Mouse (Mus musculus) forebrain, embryonic 12.5 days (tissue): Measurements from ENCODE around the gene Hes2. TPM values are rescaled to one million over a fixed set of nuclear protein-coding genes. Genes with fewer than 3 reads are reported as not detected.

ENCODE experiments used
- ATAC-seq: fragments of 200-750 bp; cut with Nextera tagmentation; 2 replicates; pipeline ENCODE4 v1.8.0; 2017; ENCODE audit warnings: moderate TSS enrichment; ENCODE audit not compliant: low FRiP score
- H3K27ac ChIP-seq: fragments of 300-500 bp; sonication (generic); 2 replicates; pipeline ENCODE4 v1.5.1; 2016; ENCODE audit warnings: mild to moderate bottlenecking
- H3K27me3 ChIP-seq: fragments of 300-500 bp; sonication (generic); 2 replicates; pipeline ENCODE4 v1.6.1; 2016; ENCODE audit warnings: mild to moderate bottlenecking
- H3K36me3 ChIP-seq: fragments of 300-500 bp; sonication (generic); replicated peaks from 2 replicates; pipeline ENCODE4 v1.6.1; 2016; ENCODE audit warnings: mild to moderate bottlenecking
- H3K4me1 ChIP-seq: fragments of 300-500 bp; sonication (generic); 2 replicates; pipeline ENCODE4 v1.6.1; 2016
- H3K4me2 ChIP-seq: fragments of 300-500 bp; sonication (generic); 2 replicates; pipeline ENCODE4 v1.6.1; 2016; ENCODE audit warnings: mild to moderate bottlenecking, moderate library complexity
- H3K4me3 ChIP-seq: fragments of 300-500 bp; sonication (generic); replicated peaks from 2 replicates; pipeline ENCODE4 v1.5.1; 2016; ENCODE audit warnings: mild to moderate bottlenecking
- H3K9ac ChIP-seq: fragments of 300-500 bp; sonication (generic); 2 replicates; pipeline ENCODE4 v1.6.1; 2016; ENCODE audit warnings: mild to moderate bottlenecking
- H3K9me3 ChIP-seq: fragments of 300-500 bp; sonication (generic); 2 replicates; pipeline ENCODE4 v1.6.1; 2016
- WGBS: fragments of 180-500 bp; shearing (Covaris S2); methylation state at CpG from one replicate; pipeline ENCODE4 v1.1.7; 2016; 5-methylcytosine and 5-hydroxymethylcytosine counted together
- polyA plus RNA-seq: library from polyadenylated mRNA; unstranded; fragments of >200 nt; fragmentation: Nextera tagmentation; extraction: Ambion mirVana; gene quantifications from 2 replicates; pipeline ENCODE4 v1.2.1, GENCODE M21; 2016

Gene Hes2
- polyA plus RNA-seq, 1 experiment from 2014 or later, result not detected

- H3K36me3 ChIP-seq, result no peaks in the 10 kb centered on the region
- peaks cover 67% of the 10 kb centered on the region for H3K27me3 ChIP-seq
- no peak overlapping the region for H3K27ac ChIP-seq
- WGBS, result 2% methylated on average over 5 of the region's 5 CpGs
- H3K4me2 ChIP-seq, result no peak overlapping the region
- H3K9ac ChIP-seq, result no peak overlapping the region
- peaks cover 3% of the 10 kb centered on the region; the same call in 1 of the 2 replicates for H3K9me3 ChIP-seq
- H3K4me3 ChIP-seq, result no peak overlapping the region
- peaks cover 8% of the 10 kb centered on the region for H3K4me1 ChIP-seq
- no peak for ATAC-seq
Measured at GRCm38 (mm10) chr4:152173041-152173440, 14.4 kb downstream of the Hes2 start.

GRCm38 (mm10) chr4:152173956-152174355, 15.3 kb downstream of the Hes2 start:
- 87% methylated on average over 9 of the region's 9 CpGs for WGBS
- Histone ChIP-seq H3K27ac (no peak overlapping the region), H3K9me3 (peaks cover 3% of the 10 kb centered on the region; the same call in 1 of the 2 replicates), H3K9ac (no peak overlapping the region), H3K27me3 (peaks cover 68% of the 10 kb centered on the region), H3K4me2 (no peak overlapping the region), H3K4me1 (peaks cover 14% of the 10 kb centered on the region), H3K36me3 (no peaks in the 10 kb centered on the region), H3K4me3 (no peak overlapping the region)
- no peak for ATAC-seq

GRCm38 (mm10) chr4:152176638-152177037, 18.0 kb downstream of the Hes2 start:
- H3K4me2 ChIP-seq, result no peak overlapping the region
- H3K36me3 ChIP-seq, result no peaks in the 10 kb centered on the region
- peaks cover 25% of the 10 kb centered on the region for H3K4me1 ChIP-seq
- 82% methylated on average over 3 of the region's 3 CpGs for WGBS
- H3K27me3 ChIP-seq, result peaks cover 64% of the 10 kb centered on the region
- H3K4me3 ChIP-seq, result no peak overlapping the region
- no peak overlapping the region for H3K9ac ChIP-seq
- H3K9me3 ChIP-seq, result peaks cover under 1% of the 10 kb centered on the region; the same call in 1 of the 2 replicates
- no peak for ATAC-seq
- H3K27ac ChIP-seq, result no peak overlapping the region

- no peaks in the 10 kb centered on the region for H3K36me3 ChIP-seq
- H3K27ac ChIP-seq, result 0 out of 2 replicates have a peak overlapping the region, but pooled peaks have one; percentile 65
- H3K4me3 ChIP-seq, result peak overlapping the region; percentile 65
- H3K27me3 ChIP-seq, result peaks cover 64% of the 10 kb centered on the region
- H3K4me2 ChIP-seq, result peak overlapping the region; percentile 97
- H3K4me1 ChIP-seq, result peaks cover 25% of the 10 kb centered on the region
- ATAC-seq, result no peak
- WGBS, result 70% methylated on average over 6 of the region's 6 CpGs
- peak overlapping the region; percentile 85 for H3K9ac ChIP-seq
- H3K9me3 ChIP-seq, result no peaks in the 10 kb centered on the region
Measured at GRCm38 (mm10) chr4:152177174-152177536, 18.5 kb downstream of the Hes2 start.

GRCm38 (mm10) chr4:152177537-152178343, 19.1 kb downstream of the Hes2 start, which contains the start of gene Acot7:
Acot7 (plus strand) TSS chr4:152178134.
- WGBS, result under 1% methylated on average over 90 of the region's 108 CpGs
- Histone ChIP-seq H3K4me3 (peak within 1 kb of the TSS; percentile 65), H3K4me2 (peak within 1 kb of the TSS; percentile 97), H3K27me3 (peaks cover 60% of the 10 kb centered on the region), H3K36me3 (0 out of 2 replicates have a peak, but pooled peaks cover 5% of the 10 kb centered on the region), H3K27ac (peak within 1 kb of the TSS; percentile 65), H3K9ac (peak within 1 kb of the TSS; percentile 85), H3K9me3 (no peaks in the 10 kb centered on the region), H3K4me1 (peaks cover 25% of the 10 kb centered on the region)
- ATAC-seq, result peak; percentile 96

- peaks cover 58% of the 10 kb centered on the region for H3K27me3 ChIP-seq
- whole genome bisulfite sequencing, result under 1% methylated on average over 35 of the region's 35 CpGs
Measured at GRCm38 (mm10) chr4:152178344-152178864, 19.7 kb downstream of the Hes2 start.

GRCm38 (mm10) chr4:152178916-152179705, 20.4 kb downstream of the Hes2 start:
- 30% methylated on average over 16 of the region's 16 CpGs for WGBS
- peak overlapping the region; percentile 70 for H3K9ac ChIP-seq
- H3K36me3 ChIP-seq, result 0 out of 2 replicates have a peak, but pooled peaks cover 6% of the 10 kb centered on the region
- H3K27me3 ChIP-seq, result peaks cover 51% of the 10 kb centered on the region
- H3K27ac ChIP-seq, result no peak overlapping the region
- H3K9me3 ChIP-seq, result no peaks in the 10 kb centered on the region
- H3K4me2 ChIP-seq, result peak overlapping the region; percentile 97
- peak overlapping the region; percentile 65 for H3K4me3 ChIP-seq
- H3K4me1 ChIP-seq, result peaks cover 25% of the 10 kb centered on the region
- ATAC-seq, result no peak

More at GRCm38 (mm10) chr4:152178344-152178864, 19.7 kb downstream of the Hes2 start:
- ATAC-seq, result peak; percentile 51
- peaks cover 25% of the 10 kb centered on the region for H3K4me1 ChIP-seq
- H3K4me2 ChIP-seq, result peak overlapping the region; percentile 97
- peak overlapping the region; percentile 19 for H3K27ac ChIP-seq
- H3K4me3 ChIP-seq, result peak overlapping the region; percentile 65
- H3K9me3 ChIP-seq, result no peaks in the 10 kb centered on the region
- peak overlapping the region; percentile 70 for H3K9ac ChIP-seq
- H3K36me3 ChIP-seq, result 0 out of 2 replicates have a peak, but pooled peaks cover 6% of the 10 kb centered on the region

GRCm38 (mm10) chr4:152179946-152180660, 21.4 kb downstream of the Hes2 start:
- Histone ChIP-seq H3K36me3 (0 out of 2 replicates have a peak, but pooled peaks cover 6% of the 10 kb centered on the region), H3K27ac (no peak overlapping the region), H3K4me3 (no peak overlapping the region), H3K9me3 (no peaks in the 10 kb centered on the region), H3K4me1 (peaks cover 27% of the 10 kb centered on the region), H3K4me2 (no peak overlapping the region), H3K27me3 (peaks cover 42% of the 10 kb centered on the region), H3K9ac (0 out of 2 replicates have a peak overlapping the region, but pooled peaks have one; percentile 4)
- no peak for ATAC-seq
- WGBS, result 91% methylated on average over 16 of the region's 16 CpGs

GRCm38 (mm10) chr4:152182205-152182604, 23.5 kb downstream of the Hes2 start:
- H3K4me3 ChIP-seq, result no peak overlapping the region
- no peak overlapping the region for H3K27ac ChIP-seq
- 90% methylated on average over 10 of the region's 10 CpGs for WGBS
- no peak overlapping the region for H3K9ac ChIP-seq
- peaks cover 45% of the 10 kb centered on the region for H3K4me1 ChIP-seq
- no peak overlapping the region for H3K4me2 ChIP-seq
- peaks cover 24% of the 10 kb centered on the region for H3K27me3 ChIP-seq
- no peak for ATAC-seq
- no peaks in the 10 kb centered on the region for H3K9me3 ChIP-seq
- H3K36me3 ChIP-seq, result 0 out of 2 replicates have a peak, but pooled peaks cover 6% of the 10 kb centered on the region

- Histone ChIP-seq H3K9me3 (no peaks in the 10 kb centered on the region), H3K4me3 (no peak overlapping the region), H3K4me1 (peaks cover 28% of the 10 kb centered on the region), H3K27ac (no peak overlapping the region), H3K4me2 (no peak overlapping the region), H3K9ac (no peak overlapping the region), H3K36me3 (0 out of 2 replicates have a peak, but pooled peaks cover 6% of the 10 kb centered on the region), H3K27me3 (peaks cover 12% of the 10 kb centered on the region; the same call in 1 of the 2 replicates)
- no peak for ATAC-seq
- 71% methylated on average over 7 of the region's 7 CpGs for WGBS
Measured at GRCm38 (mm10) chr4:152184353-152185035, 25.8 kb downstream of the Hes2 start.

GRCm38 (mm10) chr4:152185137-152185509, 26.5 kb downstream of the Hes2 start:
- H3K4me2 ChIP-seq, result peak overlapping the region; percentile 43
- H3K4me1 ChIP-seq, result peaks cover 25% of the 10 kb centered on the region
- WGBS, result 6% methylated on average over 3 of the region's 3 CpGs
- no peaks in the 10 kb centered on the region for H3K9me3 ChIP-seq
- H3K9ac ChIP-seq, result peak overlapping the region; percentile 34; the same call in 1 of the 2 replicates
- H3K27me3 ChIP-seq, result peaks cover 6% of the 10 kb centered on the region; the same call in 1 of the 2 replicates
- peak overlapping the region; percentile 70 for H3K27ac ChIP-seq
- peak overlapping the region; percentile 10; the same call in 1 of the 2 replicates for H3K4me3 ChIP-seq
- 0 out of 2 replicates have a peak, but pooled peaks cover 6% of the 10 kb centered on the region for H3K36me3 ChIP-seq
- peak; percentile 73 for ATAC-seq
